Mouse (Mus musculus) activated CD4-positive, CD25-positive, alpha-beta regulatory T cell, adult 9 weeks (primary cell): Measurements from ENCODE around the gene Slc16a11. TPM values are rescaled to one million over a fixed set of nuclear protein-coding genes. Genes with fewer than 3 reads are reported as not detected.

Experiments used
- polyA plus RNA-seq: library from polyadenylated mRNA; unstranded; fragments of 100-300 nt; shearing (Covaris generic); gene quantifications from one replicate; pipeline ENCODE4 v1.2.1, GENCODE M21; 2017

Slc16a11 gene
- polyA plus RNA-seq, result 0.24 TPM

DNA sequence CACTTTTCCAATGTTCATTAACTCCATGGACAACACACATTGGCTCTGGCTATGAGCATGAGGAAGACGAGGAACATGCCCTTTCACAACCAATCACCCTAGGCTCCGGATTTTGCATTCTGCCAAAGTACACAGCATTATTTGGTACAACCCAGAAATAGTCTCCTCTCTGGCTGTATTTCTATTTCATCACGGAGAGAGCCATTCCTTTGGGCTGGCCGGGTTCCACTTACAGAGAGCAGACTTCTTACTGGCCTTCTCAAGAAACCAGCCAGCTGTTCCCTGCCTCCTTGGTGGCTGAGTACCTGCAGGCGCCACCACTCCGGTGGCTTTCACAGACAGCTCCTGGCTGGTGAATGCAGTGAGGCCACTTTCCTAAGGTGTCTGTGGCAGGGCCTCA lies at the start of gene Slc16a11:
TSS of gene Slc16a11 (plus strand) at position 330 of the 400 bp plus-strand sequence.

DNA sequence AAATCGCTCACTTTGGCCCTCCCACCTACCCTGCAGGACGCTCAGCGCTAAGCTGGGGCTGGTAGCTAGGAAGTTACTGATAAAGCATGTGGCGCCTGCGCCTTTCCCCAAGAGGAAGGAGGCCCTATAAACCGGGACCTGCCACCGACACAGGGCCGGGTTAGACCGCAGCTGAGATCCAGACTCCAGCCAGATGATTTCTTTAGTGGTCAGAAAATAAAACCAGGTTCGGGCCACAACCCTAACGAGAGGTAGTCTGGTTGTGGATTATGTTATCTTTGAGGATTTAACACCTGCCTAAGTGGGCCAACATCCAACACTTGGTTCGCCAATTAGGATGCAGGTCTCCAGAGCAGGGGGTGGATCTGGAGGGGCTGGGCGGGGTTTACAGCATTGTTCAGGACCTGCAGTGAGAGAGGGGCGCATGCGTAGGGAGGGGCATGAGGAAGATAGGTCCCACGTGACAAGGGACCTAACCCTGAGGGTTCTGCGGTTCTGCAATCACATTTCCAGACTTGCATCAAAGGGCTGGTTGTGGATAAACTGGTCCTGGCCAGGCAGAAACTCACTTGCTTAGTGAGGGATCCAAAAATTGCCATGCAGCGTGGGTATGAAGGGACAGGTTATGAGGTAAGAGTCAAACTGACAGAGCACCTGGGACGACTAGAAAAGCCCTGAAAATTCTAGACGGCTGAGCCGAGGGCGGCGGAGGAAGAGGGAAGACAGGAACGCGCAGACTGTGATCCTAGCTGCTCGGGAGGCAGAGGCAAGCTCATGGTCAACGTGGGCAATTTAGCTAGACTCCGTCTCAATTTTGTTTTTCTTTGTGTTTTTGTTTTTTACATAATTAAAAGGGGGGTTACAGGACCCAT lies 8.4 kb downstream of the Slc16a11 start, which contains the start of gene Slc16a13:
TSS of gene Slc16a13 (minus strand) at position 334 of the 872 bp plus-strand sequence.

DNA sequence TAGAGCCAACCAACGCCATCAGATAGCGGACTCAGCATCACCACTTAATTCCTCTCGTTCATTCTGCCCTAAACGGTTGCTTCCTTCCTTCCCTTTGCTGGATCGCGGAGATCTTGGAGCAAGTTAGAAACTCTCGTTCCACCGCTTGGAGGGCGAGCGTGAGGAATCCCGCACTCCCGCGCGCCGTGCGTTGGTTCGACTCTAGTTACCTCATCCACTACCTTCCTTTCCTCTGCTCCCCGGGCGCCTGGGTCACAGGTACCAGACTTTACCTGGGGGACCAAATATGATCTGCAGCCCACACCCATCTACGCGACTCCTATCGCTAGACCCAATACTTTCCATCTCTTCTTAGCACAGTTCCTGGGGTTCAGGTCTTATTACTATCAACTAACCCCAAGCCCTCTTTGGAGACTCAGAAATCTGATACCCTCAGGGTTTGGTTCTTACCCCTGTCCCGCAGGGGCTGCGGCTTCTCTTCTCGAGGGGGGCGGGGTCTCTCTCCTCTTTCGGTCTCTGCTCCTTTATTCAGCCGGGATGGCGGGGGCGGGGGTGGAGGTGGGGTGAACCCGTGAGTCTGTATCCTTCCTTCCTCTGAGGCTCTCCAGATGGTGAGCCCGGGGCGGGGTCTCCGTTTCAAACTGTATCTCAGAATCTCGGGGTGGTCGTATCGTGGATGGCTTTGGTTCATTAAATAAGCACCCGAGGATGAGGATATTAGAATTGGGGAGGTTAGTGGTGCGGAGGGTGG lies 16.9 kb downstream of the Slc16a11 start, which contains the start of gene Bcl6b:
TSS of gene Bcl6b (minus strand) at position 539 of the 751 bp plus-strand sequence.

DNA sequence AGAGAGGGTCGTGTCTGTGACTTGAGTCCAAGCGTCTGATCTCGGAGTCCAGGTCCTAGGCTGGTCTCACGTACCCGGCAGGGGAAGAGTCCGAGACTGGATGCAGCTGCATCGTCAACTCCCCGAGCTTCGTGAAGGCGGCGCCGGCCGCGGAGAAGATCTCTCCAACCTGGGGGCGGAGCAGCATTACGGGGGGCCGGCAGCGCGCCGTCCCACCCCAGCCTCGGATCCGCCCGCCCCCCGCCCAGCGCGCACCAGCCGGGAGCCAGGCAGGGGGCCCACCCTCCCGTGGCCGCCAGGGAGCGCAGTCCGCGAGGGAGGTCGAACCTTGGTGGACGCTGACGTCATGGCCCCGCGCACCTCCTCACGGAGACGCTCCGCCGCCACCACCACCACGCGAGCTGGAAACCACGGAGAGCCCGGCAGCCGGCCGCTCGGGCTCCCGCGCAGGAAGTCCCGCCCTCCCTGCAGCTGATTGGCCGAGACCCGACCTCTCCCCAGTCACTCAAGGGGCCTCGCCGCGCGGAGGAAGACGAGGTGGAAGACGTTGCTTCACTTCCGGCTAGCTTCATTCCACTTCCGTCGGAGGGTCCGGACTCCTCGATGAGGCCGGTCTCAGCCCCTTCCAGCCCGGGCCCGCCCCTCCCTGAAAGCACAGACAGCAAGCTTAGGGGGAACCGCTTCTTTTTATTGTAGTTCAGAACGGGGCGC lies 25.1 kb downstream of the Slc16a11 start, which contains the start of gene 0610010K14Rik:
TSS of gene 0610010K14Rik (minus strand) at position 458 of the 711 bp plus-strand sequence.

DNA sequence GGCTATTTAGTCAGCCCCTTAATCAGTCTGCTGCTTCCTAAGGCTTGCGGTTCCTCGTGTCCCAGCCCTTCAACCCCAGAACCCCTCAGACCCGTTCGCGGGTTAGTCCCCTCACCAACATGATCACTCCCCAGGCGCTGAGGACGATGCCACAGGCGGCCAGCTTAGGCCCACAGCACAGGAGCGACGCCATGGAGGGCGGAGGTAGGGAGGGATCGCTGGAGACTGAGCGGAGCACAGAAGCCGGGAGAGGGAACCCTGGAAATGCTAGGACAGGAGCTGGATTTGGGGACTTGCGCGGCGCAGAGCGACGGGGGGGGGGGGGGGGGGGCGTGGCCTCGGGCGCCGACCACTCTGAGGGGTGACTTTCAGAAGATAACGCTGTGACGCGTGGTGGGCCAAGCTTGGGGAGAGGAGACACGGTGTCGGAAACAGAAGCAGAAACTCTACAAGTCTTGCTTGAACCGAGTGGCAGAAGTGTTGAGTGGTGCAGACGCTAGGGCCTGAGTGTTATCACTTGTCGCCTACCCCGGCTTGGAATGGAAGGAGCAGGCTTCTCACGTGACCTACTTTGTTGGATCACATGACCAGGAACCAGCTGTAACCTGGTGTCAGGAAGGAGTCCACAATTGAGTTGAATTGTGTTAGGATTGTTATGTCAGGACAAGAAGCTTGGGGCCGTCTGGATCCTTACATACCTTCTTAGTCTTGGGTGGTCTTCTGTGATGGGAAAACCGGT lies 27.2 kb downstream of the Slc16a11 start, which contains the start of the genes Gm21988 and Rnasek:
TSS of gene Gm21988 (minus strand) at position 290 of the 739 bp plus-strand sequence.
TSS of gene Rnasek (minus strand) at position 302 of the 739 bp plus-strand sequence.

DNA sequence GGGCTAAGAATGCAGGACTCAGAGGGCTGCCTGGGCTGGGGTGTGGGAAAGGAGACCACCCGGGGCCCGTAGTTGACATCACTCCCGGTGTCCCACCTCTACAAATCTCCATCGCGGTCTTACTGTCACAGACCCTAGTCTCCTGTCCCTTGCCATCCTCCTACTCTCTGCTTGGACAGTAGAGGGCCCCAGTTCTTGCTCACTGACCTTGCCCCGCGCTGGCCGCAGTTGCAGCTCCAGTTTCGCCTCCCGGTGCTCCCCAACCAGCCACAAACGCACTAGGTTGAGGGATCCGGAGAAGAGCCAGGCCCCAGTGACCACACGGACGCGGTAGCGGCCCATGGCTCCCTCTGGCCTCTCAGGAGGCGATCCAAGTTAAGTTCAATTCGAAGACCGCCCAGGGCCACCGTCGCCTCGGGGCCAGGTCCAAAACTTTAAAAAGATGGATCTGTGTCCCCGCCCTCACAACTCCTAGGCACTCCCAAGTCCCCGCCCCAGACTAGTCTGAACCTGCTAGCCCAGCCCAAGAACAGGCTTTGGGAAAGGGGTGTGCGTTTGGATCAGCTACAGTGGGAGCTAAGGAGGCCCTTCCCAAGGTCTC lies 42.5 kb downstream of the Slc16a11 start, which contains the start of gene Alox12:
TSS of gene Alox12 (minus strand) at position 423 of the 601 bp plus-strand sequence.

Other genes starting within 250 kb of the Slc16a11 start
- gene Cldn7, start 248.0 kb upstream of the Slc16a11 start, polyA plus RNA-seq, result not detected
- 30.2 TPM for gene Ctdnep1, start 231.6 kb upstream of the Slc16a11 start, polyA plus RNA-seq
- gene Elp5, start 230.2 kb upstream of the Slc16a11 start, polyA plus RNA-seq, result 70.4 TPM
- gene Gabarap, start 221.6 kb upstream of the Slc16a11 start, polyA plus RNA-seq, result 493 TPM
- 114 TPM for gene Phf23, start 217.0 kb upstream of the Slc16a11 start, polyA plus RNA-seq
- 19.7 TPM for gene Dvl2, start 212.2 kb upstream of the Slc16a11 start, polyA plus RNA-seq
- gene Acadvl, start 197.3 kb upstream of the Slc16a11 start, polyA plus RNA-seq, result 120 TPM
- 9.4 TPM for gene Dlg4, start 195.8 kb upstream of the Slc16a11 start, polyA plus RNA-seq
- not detected for gene Asgr1, start 158.7 kb upstream of the Slc16a11 start, polyA plus RNA-seq
- gene Asgr2, start 120.1 kb upstream of the Slc16a11 start, polyA plus RNA-seq, result not detected
- gene Mgl2, start 82.4 kb upstream of the Slc16a11 start, polyA plus RNA-seq, result not detected
- gene Clec10a, start 56.6 kb upstream of the Slc16a11 start, polyA plus RNA-seq, result not detected
- gene Slc16a13, start 8.3 kb downstream of the Slc16a11 start, polyA plus RNA-seq, result 4.5 TPM
- 0.29 TPM for gene Bcl6b, start 17.0 kb downstream of the Slc16a11 start, polyA plus RNA-seq
- 187 TPM for gene 0610010K14Rik, start 25.2 kb downstream of the Slc16a11 start, polyA plus RNA-seq
- gene Gm21988, start 27.1 kb downstream of the Slc16a11 start, polyA plus RNA-seq, result 3.3 TPM
- gene Rnasek, start 27.1 kb downstream of the Slc16a11 start, polyA plus RNA-seq, result 281 TPM
- 0.27 TPM for gene Alox12, start 42.6 kb downstream of the Slc16a11 start, polyA plus RNA-seq
- gene Alox12e, start 109.9 kb downstream of the Slc16a11 start, polyA plus RNA-seq, result not detected
- not detected for gene Alox15, start 139.3 kb downstream of the Slc16a11 start, polyA plus RNA-seq
- 12.8 TPM for gene Pelp1, start 197.3 kb downstream of the Slc16a11 start, polyA plus RNA-seq
- gene Arrb2, start 219.9 kb downstream of the Slc16a11 start, polyA plus RNA-seq, result 217 TPM
- gene Med11, start 239.2 kb downstream of the Slc16a11 start, polyA plus RNA-seq, result 81.1 TPM
- not detected for gene Zmynd15, start 246.7 kb downstream of the Slc16a11 start, polyA plus RNA-seq
- 0.57 TPM for gene Cxcl16, start 247.2 kb downstream of the Slc16a11 start, polyA plus RNA-seq